Mouse (Mus musculus) left cerebral cortex, postnatal 14 days (tissue): ENCODE results near the gene Actc1. TPM values are rescaled to one million over a fixed set of nuclear protein-coding genes. Genes with fewer than 3 reads are reported as not detected.

ENCODE experiments used
- DNase-seq, 2 experiments: peaks; one replicate each; pipeline ENCODE4 v3.0.0; 2021 to 2022; ENCODE audit warnings: low spot score in 2 of 2, mixed read lengths in 1 of 2
- intact Hi-C: fragments of 180-260 bp; cut with DNase I; formaldehyde crosslinking; loops from one replicate; pipeline ENCODE4 v1.15.1; 2025
- total RNA-seq, 2 experiments: library from RNA; stranded (reverse); gene quantifications; 2 replicates each; pipeline ENCODE4 v1.2.3; 2021

The Actc1 gene
- total RNA-seq, 2 experiments from 2014 or later = not detected

- no peak for DNase-seq
- intact Hi-C loops = no loop called here
Observed at GRCm38 (mm10) chr2:114051871-114052241, 1.5 kb downstream of the Actc1 start.

GRCm38 (mm10) chr2:114051111-114051870 is 2.1 kb downstream of the Actc1 start:
- no peak for DNase-seq
- intact Hi-C loops = no loop called here

GRCm38 (mm10) chr2:114050150-114050549 is 3.2 kb downstream of the Actc1 start:
- DNase-seq = no peak
- intact Hi-C loops = no loop called here

GRCm38 (mm10) chr2:114049372-114049771 is 4.0 kb downstream of the Actc1 start:
- DNase-seq = no peak
- intact Hi-C loops = no loop called here

GRCm38 (mm10) chr2:114047960-114048611 is 5.3 kb downstream of the Actc1 start:
- intact Hi-C loops = no loop called here
- DNase-seq = no peak

- DNase-seq = no peak
- intact Hi-C loops = no loop called here
Observed at GRCm38 (mm10) chr2:114046151-114046664, 7.1 kb downstream of the Actc1 start.

- intact Hi-C loops = no loop called here
- DNase-seq = no peak
Observed at GRCm38 (mm10) chr2:114037926-114038325, 15.4 kb downstream of the Actc1 start.

GRCm38 (mm10) chr2:114032259-114032658 is 21.1 kb downstream of the Actc1 start:
- intact Hi-C loops = no loop called here
- no peak for DNase-seq

GRCm38 (mm10) chr2:114023383-114023782 is 30.0 kb downstream of the Actc1 start:
- DNase-seq = no peak
- intact Hi-C loops = no loop called here

GRCm38 (mm10) chr2:114020210-114020563 is 33.2 kb downstream of the Actc1 start:
- DNase-seq = no peak
- intact Hi-C loops = no loop called here

GRCm38 (mm10) chr2:114019474-114020209 is 33.7 kb downstream of the Actc1 start:
- intact Hi-C loops = no loop called here

GRCm38 (mm10) chr2:114018136-114018535 is 35.2 kb downstream of the Actc1 start:
- intact Hi-C loops = no loop called here
- no peak for DNase-seq

More at GRCm38 (mm10) chr2:114019474-114020209, 33.7 kb downstream of the Actc1 start:
- DNase-seq = no peak

- intact Hi-C loops = loop anchor here (5.0 kb wide), 1 partner anchor 77 kb away; no protein-coding TSS in a partner anchor
- peak; percentile 18 to 34 for DNase-seq
Observed at GRCm38 (mm10) chr2:114014839-114015238, 38.5 kb downstream of the Actc1 start.

GRCm38 (mm10) chr2:114013846-114014245 is 39.5 kb downstream of the Actc1 start:
- intact Hi-C loops = loop anchor here (5.0 kb wide), 1 partner anchor 78 kb away; no protein-coding TSS in a partner anchor
- no peak for DNase-seq

- intact Hi-C loops = loop anchor here (5.0 kb wide), 1 partner anchor 79 kb away; no protein-coding TSS in a partner anchor
- DNase-seq = peak in 1 of 2 experiments; percentile 22
Observed at GRCm38 (mm10) chr2:114013295-114013771, 40.0 kb downstream of the Actc1 start, which contains the start of gene Gjd2. Gene Gjd2 (minus strand): TSS chr2:114013619.

- intact Hi-C loops = loop anchor here (5.0 kb wide), 1 partner anchor 80 kb away; no protein-coding TSS in a partner anchor
- peak in 1 of 2 experiments; percentile 7 for DNase-seq
Observed at GRCm38 (mm10) chr2:114012749-114013211, 40.6 kb downstream of the Actc1 start.

- intact Hi-C loops = loop anchor here (5.0 kb wide), 1 partner anchor 80 kb away; no protein-coding TSS in a partner anchor
- DNase-seq = no peak
Observed at GRCm38 (mm10) chr2:114011838-114012237, 41.5 kb downstream of the Actc1 start.

GRCm38 (mm10) chr2:114008321-114008720 is 45.0 kb downstream of the Actc1 start:
- DNase-seq = peak; percentile 14 to 35
- intact Hi-C loops = no loop called here

- no peak for DNase-seq
- intact Hi-C loops = no loop called here
Observed at GRCm38 (mm10) chr2:113997484-113997883, 55.9 kb downstream of the Actc1 start.
